Mouse (Mus musculus): Measurements from ENCODE around the gene Atp8b5. TPM values are rescaled to one million over a fixed set of nuclear protein-coding genes. Genes with fewer than 3 reads are reported as not detected.
A peak's percentile ranks its signal among the peaks of the same experiment; 100 is the strongest.

Gene Atp8b5
- total and polyA plus RNA-seq, 2 experiments from 2014 or later, result 0.44 to 2.4 TPM

- no peak overlapping the region for H3K4me2 ChIP-seq (ENCODE audit: low read depth, low read length)
- ATAC-seq (no peak), DNase-seq (ENCODE audit: low spot score) (no peak)
- H3K9ac ChIP-seq (replicated peaks; ENCODE audit: low read length), result no peak overlapping the region
- no peak overlapping the region for H3K27ac ChIP-seq
- no peak overlapping the region for H3K4me3 ChIP-seq (ENCODE audit: low read length)
- 0 out of 2 replicates have a peak, but pooled peaks cover 3% of the 10 kb centered on the region for H3K4me1 ChIP-seq (ENCODE audit: insufficient read depth, low read length)
- H3K36me3 ChIP-seq (ENCODE audit: insufficient read depth, low read length), result no peaks in the 10 kb centered on the region
- no peaks in the 10 kb centered on the region for H3K9me3 ChIP-seq (ENCODE audit: low read length)
- H3K27me3 ChIP-seq (ENCODE audit: insufficient read depth, low read length), result no peaks in the 10 kb centered on the region
- TF ChIP-seq CTCF (IDR thresholded peaks at IDR 0.05; ENCODE audit: low read depth), result no peak
Measured at GRCm38 (mm10) chr4:43386932-43387331, 120.0 kb downstream of the Atp8b5 start.

DNA sequence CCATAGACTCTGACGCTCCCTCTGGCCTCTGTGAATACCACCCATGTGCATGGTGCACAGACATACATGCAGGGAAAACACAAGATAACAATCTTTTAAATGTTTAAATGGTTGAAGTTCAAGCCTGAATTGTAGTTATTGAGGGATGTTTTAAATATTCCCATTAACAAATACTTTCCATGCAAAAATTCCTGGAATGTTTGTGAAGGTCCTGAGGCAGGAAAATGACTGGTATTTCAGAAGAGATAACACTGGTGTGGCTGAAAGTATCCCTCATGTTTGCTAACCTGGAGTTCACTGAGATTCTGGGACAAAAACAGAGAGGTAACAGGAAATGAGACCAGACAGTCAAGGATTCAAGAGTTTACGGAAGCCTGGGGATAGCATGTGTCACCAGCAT is 122.4 kb downstream of the Atp8b5 start:
- no peaks in the 10 kb centered on the region for H3K27me3 ChIP-seq (ENCODE audit: insufficient read depth, low read length)
- H3K4me2 ChIP-seq (ENCODE audit: low read depth, low read length), result no peak overlapping the region
- DNase-seq (ENCODE audit: low spot score), result no peak
- no peaks in the 10 kb centered on the region for H3K4me1 ChIP-seq (ENCODE audit: insufficient read depth, low read length)
- no peaks in the 10 kb centered on the region for H3K36me3 ChIP-seq (ENCODE audit: insufficient read depth, low read length)
- H3K27ac ChIP-seq, result no peak overlapping the region
- H3K9ac ChIP-seq (replicated peaks; ENCODE audit: low read length), result no peak overlapping the region
- ATAC-seq, result no peak
- no peaks in the 10 kb centered on the region for H3K9me3 ChIP-seq (ENCODE audit: low read length)
- H3K4me3 ChIP-seq (ENCODE audit: low read length), result no peak overlapping the region
- WGBS, result 91% methylated on average over 2 of the region's 2 CpGs
- no peak for TF ChIP-seq CTCF (IDR thresholded peaks at IDR 0.05; ENCODE audit: low read depth)

DNA sequence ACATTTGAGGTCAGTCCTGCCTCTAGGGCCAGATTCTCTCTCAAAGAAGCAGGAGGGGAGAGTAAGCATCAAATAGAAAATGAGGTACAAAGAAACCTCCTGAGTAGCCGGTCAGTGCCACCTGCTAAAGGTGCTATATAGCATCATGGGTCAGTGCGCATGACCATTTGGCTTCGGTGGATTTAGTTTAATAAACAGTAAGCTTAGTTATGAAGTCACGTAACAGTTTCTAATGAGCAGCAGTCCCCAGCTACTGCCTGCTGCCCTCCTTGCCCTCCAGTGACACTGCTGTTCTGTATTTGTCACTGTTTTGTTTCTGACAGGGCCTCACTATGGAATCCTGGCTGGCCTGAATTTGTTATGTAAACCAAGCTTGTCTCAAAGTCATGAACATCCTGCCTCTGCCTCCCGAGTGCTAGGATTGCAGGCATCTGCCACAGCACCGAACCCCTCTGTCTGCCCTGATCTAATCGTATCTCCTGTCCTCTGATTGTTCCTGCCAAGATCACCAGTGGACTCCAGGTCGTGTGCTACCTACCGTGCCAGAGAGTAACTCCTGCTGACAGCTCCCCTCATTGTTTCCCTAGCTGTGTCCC is 123.0 kb downstream of the Atp8b5 start:
- ATAC-seq, result no peak
- H3K9me3 ChIP-seq (ENCODE audit: low read length), result no peaks in the 10 kb centered on the region
- H3K9ac ChIP-seq (replicated peaks; ENCODE audit: low read length), result no peak overlapping the region
- H3K4me3 ChIP-seq (ENCODE audit: low read length), result no peak overlapping the region
- WGBS, result 58% methylated on average over 9 of the region's 9 CpGs
- no peaks in the 10 kb centered on the region for H3K4me1 ChIP-seq (ENCODE audit: insufficient read depth, low read length)
- DNase-seq (ENCODE audit: low spot score), result no peak
- no peaks in the 10 kb centered on the region for H3K27me3 ChIP-seq (ENCODE audit: insufficient read depth, low read length)
- no peak for TF ChIP-seq CTCF (IDR thresholded peaks at IDR 0.05; ENCODE audit: low read depth)
- no peak overlapping the region for H3K27ac ChIP-seq
- no peak overlapping the region for H3K4me2 ChIP-seq (ENCODE audit: low read depth, low read length)
- H3K36me3 ChIP-seq (ENCODE audit: insufficient read depth, low read length), result no peaks in the 10 kb centered on the region

- ATAC-seq (no peak), DNase-seq (ENCODE audit: low spot score) (no peak)
- 76% methylated on average over 3 of the region's 3 CpGs for WGBS
- Histone ChIP-seq H3K27me3 (ENCODE audit: insufficient read depth, low read length) (no peaks in the 10 kb centered on the region), H3K27ac (no peak overlapping the region), H3K4me3 (ENCODE audit: low read length) (no peak overlapping the region), H3K36me3 (ENCODE audit: insufficient read depth, low read length) (no peaks in the 10 kb centered on the region), H3K4me1 (ENCODE audit: insufficient read depth, low read length) (no peaks in the 10 kb centered on the region), H3K4me2 (ENCODE audit: low read depth, low read length) (no peak overlapping the region), H3K9ac (replicated peaks; ENCODE audit: low read length) (no peak overlapping the region), H3K9me3 (ENCODE audit: low read length) (no peaks in the 10 kb centered on the region)
- no peak for TF ChIP-seq CTCF (IDR thresholded peaks at IDR 0.05; ENCODE audit: low read depth)
Measured at GRCm38 (mm10) chr4:43391521-43392050, 124.6 kb downstream of the Atp8b5 start.

- DNase-seq (ENCODE audit: low spot score), result peak; percentile 39
Measured at GRCm38 (mm10) chr4:43394345-43394891, 127.5 kb downstream of the Atp8b5 start.

GRCm38 (mm10) chr4:43395147-43395546 is 128.2 kb downstream of the Atp8b5 start:
- Histone ChIP-seq H3K9ac (replicated peaks; ENCODE audit: low read length) (no peak overlapping the region), H3K36me3 (ENCODE audit: insufficient read depth, low read length) (no peaks in the 10 kb centered on the region), H3K27me3 (ENCODE audit: insufficient read depth, low read length) (no peaks in the 10 kb centered on the region), H3K4me3 (ENCODE audit: low read length) (no peak overlapping the region), H3K27ac (peak overlapping the region; percentile 62; the same call in 1 of the 2 replicates), H3K9me3 (ENCODE audit: low read length) (no peaks in the 10 kb centered on the region), H3K4me2 (ENCODE audit: low read depth, low read length) (no peak overlapping the region), H3K4me1 (ENCODE audit: insufficient read depth, low read length) (peaks cover 17% of the 10 kb centered on the region; the same call in 1 of the 2 replicates)
- 95% methylated on average over 5 of the region's 5 CpGs for WGBS
- TF ChIP-seq CTCF (IDR thresholded peaks at IDR 0.05; ENCODE audit: low read depth), result no peak
- no peak for DNase-seq (ENCODE audit: low spot score)
- no peak for ATAC-seq

More at GRCm38 (mm10) chr4:43394345-43394891, 127.5 kb downstream of the Atp8b5 start:
- no peak overlapping the region for H3K9ac ChIP-seq (replicated peaks; ENCODE audit: low read length)
- no peak overlapping the region for H3K4me3 ChIP-seq (ENCODE audit: low read length)
- ATAC-seq, result no peak
- TF ChIP-seq CTCF (IDR thresholded peaks at IDR 0.05; ENCODE audit: low read depth), result no peak
- no peaks in the 10 kb centered on the region for H3K36me3 ChIP-seq (ENCODE audit: insufficient read depth, low read length)
- no peaks in the 10 kb centered on the region for H3K27me3 ChIP-seq (ENCODE audit: insufficient read depth, low read length)
- H3K4me1 ChIP-seq (ENCODE audit: insufficient read depth, low read length), result peaks cover 13% of the 10 kb centered on the region; the same call in 1 of the 2 replicates
- H3K27ac ChIP-seq, result peak overlapping the region; percentile 62
- H3K9me3 ChIP-seq (ENCODE audit: low read length), result no peaks in the 10 kb centered on the region
- 64% methylated on average over 15 of the region's 15 CpGs for WGBS
- H3K4me2 ChIP-seq (ENCODE audit: low read depth, low read length), result no peak overlapping the region

DNA sequence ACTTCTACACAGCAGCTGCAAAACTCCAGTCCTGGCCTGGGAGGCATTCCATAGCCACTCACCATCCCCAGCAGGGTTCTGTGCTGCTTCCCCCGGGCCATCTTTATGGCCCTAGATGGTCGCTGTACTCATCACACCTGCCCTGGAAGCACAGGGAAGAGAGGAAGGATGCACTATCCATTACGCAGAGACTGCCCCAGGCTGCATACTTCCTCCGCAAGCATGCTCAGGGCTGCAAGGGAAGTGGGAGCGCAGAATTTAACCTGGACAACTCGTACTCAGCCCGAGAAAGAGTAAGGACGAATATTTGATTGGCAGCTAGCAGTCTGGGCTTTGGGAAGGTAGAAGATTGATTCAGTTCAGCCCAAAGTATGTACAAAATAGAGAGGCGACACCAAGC is 128.9 kb downstream of the Atp8b5 start:
- no peaks in the 10 kb centered on the region for H3K27me3 ChIP-seq (ENCODE audit: insufficient read depth, low read length)
- no peak for ATAC-seq
- WGBS, result 81% methylated on average over 9 of the region's 9 CpGs

More for the DNA sequence above, 128.9 kb downstream of the Atp8b5 start:
- TF ChIP-seq CTCF (IDR thresholded peaks at IDR 0.05; ENCODE audit: low read depth), result no peak
- DNase-seq (ENCODE audit: low spot score), result no peak
- no peak overlapping the region for H3K27ac ChIP-seq
- no peak overlapping the region for H3K9ac ChIP-seq (replicated peaks; ENCODE audit: low read length)
- H3K4me3 ChIP-seq (ENCODE audit: low read length), result no peak overlapping the region
- H3K4me2 ChIP-seq (ENCODE audit: low read depth, low read length), result no peak overlapping the region
- H3K36me3 ChIP-seq (ENCODE audit: insufficient read depth, low read length), result no peaks in the 10 kb centered on the region
- no peaks in the 10 kb centered on the region for H3K9me3 ChIP-seq (ENCODE audit: low read length)
- peaks cover 17% of the 10 kb centered on the region; the same call in 1 of the 2 replicates for H3K4me1 ChIP-seq (ENCODE audit: insufficient read depth, low read length)
